Mouse (Mus musculus) cerebellum, adult 2 months (tissue): ENCODE results near the gene BC052040.

ENCODE experiments used
- CTCF ChIP-seq: fragments of 200-500 bp; IDR thresholded peaks from 2 replicates; pipeline ENCODE4 v1.5.1; 2011; ENCODE audit warnings: low read depth, mild to moderate bottlenecking, control low read depth, low read length, moderate library complexity, borderline replicate concordance; ENCODE audit not compliant: insufficient read depth
- POLR2A ChIP-seq: fragments of 200-500 bp; IDR thresholded peaks from 2 replicates; pipeline ENCODE4 v1.6.1; 2011; ENCODE audit warnings: low read length, control low read depth, borderline replicate concordance; ENCODE audit not compliant: insufficient read depth

GRCm38 (mm10) chr2:115757685-115758084 is 176.2 kb downstream of the BC052040 start:
- TF ChIP-seq CTCF: no peak
- TF ChIP-seq POLR2A: no peak
